Mouse (Mus musculus) erythroblast, embryonic 14.5 days (primary cell): Measurements from ENCODE around the gene Cfap100.

Experiments used
- GATA1 ChIP-seq: IDR thresholded peaks from 2 replicates; pipeline ENCODE4 v1.6.1; 2012; ENCODE audit warnings: low read length, inconsistent platforms, mixed read lengths
- TAL1 ChIP-seq: IDR thresholded peaks from 3 replicates; pipeline ENCODE4 v1.6.1; 2012; ENCODE audit warnings: low read length, inconsistent platforms, mixed read lengths

- TF ChIP-seq GATA1 = no peak
- no peak for TF ChIP-seq TAL1
Observed at GRCm38 (mm10) chr6:90434687-90435086, 6.1 kb upstream of the Cfap100 start.
